Mouse (Mus musculus) adrenal gland, postnatal 14 days (tissue): ENCODE measurements at regions not wholly inside any gene's neighbourhood (a gene's known extent, or its start where the extent isn't known, plus 50 kb on each side); places are given as distances from the start of the nearest gene placed in this dataset.
A peak's percentile ranks its signal among the peaks of the same experiment; 100 is the strongest.
"Not testable (repeated sequence)": the region's sequence is repeated elsewhere in the genome, so short reads cannot be mapped to it uniquely, and the experiment has no call there.

ENCODE experiments used
- DNase-seq: peaks from one replicate; pipeline ENCODE4 v3.0.0; 2021; ENCODE audit warnings: mixed read lengths

DNA sequence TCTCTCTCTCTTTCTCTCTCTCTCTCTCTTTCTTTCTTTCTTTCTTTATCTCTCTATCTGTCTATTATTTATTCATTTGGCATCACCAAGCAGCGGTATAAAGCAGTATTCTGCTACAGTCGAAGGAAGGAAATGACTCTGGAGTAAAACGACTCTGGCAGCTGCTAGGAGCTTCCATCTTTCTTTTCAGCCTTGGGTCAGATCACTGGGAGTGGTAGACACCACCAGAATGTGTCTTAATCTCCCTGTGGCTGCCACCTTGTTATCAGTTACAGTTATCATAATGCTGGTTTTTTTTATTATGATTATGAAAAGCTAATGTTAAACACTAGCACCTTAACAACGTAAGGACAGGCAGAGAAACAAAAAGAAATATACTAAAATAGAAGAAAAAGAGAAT is 219.2 kb upstream of the Zpld1 start:
- no peak for DNase-seq

GRCm38 (mm10) chr16:55515228-55515696 is 217.5 kb upstream of the Zpld1 start:
- DNase-seq = no peak

GRCm38 (mm10) chr16:55514448-55515200 is 216.8 kb upstream of the Zpld1 start:
- DNase-seq = no peak

- DNase-seq = no peak
Observed at GRCm38 (mm10) chr16:55504796-55505413, 207.1 kb upstream of the Zpld1 start.

DNA sequence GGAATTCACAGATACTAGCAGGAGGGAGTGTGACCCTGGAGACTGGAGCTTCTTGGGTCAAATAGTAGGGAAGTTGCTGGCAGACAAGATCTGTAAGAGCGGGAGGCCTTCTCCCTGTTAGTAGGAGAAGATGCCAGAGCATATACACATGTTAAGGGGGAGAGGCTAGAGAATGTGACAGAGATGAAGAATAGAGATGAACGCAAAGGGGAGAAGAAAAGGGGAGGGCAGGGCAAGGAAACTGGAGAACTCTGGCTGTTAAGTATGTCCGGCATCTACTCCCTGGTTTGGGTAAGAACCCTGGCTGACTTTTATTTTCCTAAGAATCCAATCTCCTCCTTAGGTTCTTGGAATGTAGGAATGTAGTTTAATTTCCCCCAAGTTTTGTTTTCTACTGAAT is 206.5 kb upstream of the Zpld1 start:
- DNase-seq = no peak

DNA sequence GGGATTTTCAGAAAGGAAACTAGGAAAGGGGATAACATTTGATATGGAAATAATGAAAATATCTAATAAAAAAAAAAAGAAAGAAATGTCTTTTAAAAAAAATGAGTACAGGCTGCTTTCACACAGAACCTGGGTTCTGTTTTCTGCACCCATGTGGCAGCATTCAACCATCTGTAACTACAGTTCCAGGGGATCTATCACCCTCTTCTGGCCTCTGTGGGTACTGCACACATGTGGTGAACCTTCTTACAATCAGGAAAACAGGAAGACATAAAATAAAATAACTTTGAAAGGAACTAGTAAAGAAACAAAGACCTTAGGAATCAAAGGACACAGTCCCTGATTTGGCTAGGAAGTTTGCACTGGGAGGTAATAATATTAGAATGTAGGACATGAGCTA is 205.5 kb upstream of the Zpld1 start:
- no peak for DNase-seq

DNA sequence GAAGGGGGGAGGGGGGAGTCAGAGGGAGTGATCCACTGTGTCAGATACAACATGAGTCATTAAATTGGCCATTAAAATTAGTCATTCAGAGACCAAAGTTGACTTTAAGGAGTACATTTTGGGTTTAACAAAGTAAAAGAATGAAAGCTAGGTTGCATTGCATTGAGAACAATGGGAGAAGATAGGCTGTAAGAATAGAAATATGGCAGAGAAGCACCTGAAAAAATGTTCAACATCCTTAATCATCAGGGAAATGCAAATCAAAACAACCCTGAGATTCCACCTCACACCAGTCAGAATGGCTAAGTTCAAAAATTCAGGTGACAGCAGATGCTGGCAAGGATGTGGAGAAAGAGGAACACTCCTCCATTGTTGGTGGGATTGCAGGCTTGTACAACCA is 202.0 kb upstream of the Zpld1 start:
- not testable (repeated sequence) for DNase-seq

GRCm38 (mm10) chr16:55495051-55495450 is 197.3 kb upstream of the Zpld1 start:
- DNase-seq = no peak

- no peak for DNase-seq
Observed at GRCm38 (mm10) chr16:55494162-55494561, 196.4 kb upstream of the Zpld1 start.

GRCm38 (mm10) chr16:55492111-55492510 is 194.3 kb upstream of the Zpld1 start:
- peak; percentile 56 for DNase-seq

DNA sequence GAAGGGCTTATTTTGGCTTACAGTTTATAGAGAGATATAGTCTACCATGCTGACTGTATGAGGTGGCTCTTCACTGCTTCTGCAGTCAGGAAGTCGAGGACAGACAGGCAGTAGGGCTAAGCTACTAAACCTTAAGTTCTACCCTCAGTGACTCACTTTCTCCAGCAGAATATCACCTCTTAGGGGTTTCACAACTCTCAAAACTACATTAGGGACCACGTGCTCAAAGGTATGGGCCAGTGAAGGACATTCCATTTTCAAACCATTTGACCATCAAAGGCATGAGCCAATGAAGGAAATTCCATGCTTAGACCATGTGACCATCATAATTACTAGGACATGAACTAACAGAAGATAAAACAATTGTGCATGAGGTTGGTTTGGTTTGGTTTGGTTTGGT is 186.6 kb upstream of the Zpld1 start:
- DNase-seq = no peak

GRCm38 (mm10) chr16:55480745-55481144 is 183.0 kb upstream of the Zpld1 start:
- no peak for DNase-seq

DNA sequence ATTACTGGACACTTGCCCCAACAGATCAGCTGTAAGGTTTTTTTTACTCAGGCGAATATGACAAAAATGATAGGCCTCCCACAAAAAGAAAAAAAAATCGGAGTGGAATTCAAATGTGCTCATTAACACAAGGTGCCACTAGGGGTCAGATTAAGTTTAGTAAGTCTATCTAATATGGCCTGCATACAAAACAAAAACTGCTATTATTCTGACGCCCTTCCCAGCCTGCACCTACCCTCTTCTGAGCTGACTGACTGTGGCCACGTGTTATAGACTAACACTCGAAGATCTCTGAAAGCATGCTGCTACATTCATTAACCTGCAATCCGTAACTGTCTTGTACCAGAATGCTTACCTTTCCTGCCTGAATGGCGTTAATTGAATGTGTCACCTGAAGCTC is 182.5 kb upstream of the Zpld1 start:
- DNase-seq = no peak

GRCm38 (mm10) chr16:55476544-55477208 is 178.9 kb upstream of the Zpld1 start:
- DNase-seq = peak; percentile 34

DNA sequence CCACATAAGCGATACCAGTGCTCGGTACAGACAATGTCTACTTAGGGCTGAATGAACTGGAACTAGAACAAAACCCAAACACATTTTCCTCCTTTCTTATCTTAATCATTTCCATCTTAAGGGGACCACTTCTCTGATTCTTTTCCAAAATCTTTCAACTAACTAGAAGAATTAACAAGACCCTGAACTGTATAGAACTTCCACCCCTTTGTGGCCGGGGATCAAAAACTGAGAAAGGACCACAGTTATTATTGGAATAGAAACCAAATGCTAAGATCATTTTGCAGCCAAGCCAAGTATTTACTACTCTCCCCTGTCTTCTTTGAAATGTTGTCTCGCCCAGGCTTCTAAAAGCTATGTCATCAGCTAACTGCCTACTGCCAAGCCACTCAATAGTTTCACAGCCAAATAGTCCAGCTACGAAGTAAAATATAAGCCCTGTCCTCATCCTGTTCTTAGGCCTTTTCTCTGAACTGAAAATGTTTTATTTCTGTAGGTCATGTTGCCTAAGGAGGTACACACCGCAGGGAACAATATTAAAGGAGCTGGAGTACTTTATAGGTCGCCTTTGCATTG is 177.3 kb upstream of the Zpld1 start:
- no peak for DNase-seq

DNA sequence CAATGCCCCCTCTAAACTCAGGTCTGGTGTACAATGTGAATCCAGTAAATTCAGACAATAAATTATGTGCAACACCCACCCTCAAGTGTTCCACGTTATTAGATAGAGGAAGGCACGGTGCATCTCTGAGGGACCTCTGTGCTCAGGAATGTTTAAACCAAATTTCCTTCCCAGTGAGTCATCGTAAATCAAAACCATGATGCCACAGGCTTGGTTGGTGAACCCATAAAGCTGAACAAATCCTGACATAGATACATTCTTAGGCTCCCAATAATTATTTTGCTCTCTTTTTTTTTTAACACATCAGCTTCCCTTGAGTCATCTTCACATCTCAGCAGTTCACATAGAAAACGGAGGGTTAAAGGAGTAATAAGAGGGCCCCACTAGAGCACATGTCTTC is 173.6 kb upstream of the Zpld1 start:
- no peak for DNase-seq

- DNase-seq = no peak
Observed at GRCm38 (mm10) chr16:55470721-55471120, 172.9 kb upstream of the Zpld1 start.

DNA sequence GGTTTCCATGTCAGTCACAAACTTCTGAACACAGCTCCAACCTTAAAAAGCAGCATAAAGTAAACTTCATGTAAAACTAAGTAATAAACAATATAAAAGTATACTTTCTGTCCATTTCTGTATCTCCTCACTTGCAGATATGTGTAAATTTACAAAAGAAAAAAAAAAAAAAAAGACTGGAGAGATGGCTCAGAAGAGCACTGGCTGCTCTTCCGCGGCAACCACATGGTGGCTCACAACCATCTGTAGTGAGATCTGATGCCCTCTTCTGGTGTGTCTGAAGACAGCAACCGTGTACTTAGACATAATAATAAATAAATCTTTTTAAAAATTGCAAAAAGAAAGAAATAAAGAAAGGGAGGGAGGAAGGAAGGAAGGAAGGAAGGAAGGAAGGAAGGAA is 171.9 kb upstream of the Zpld1 start:
- DNase-seq = no peak

GRCm38 (mm10) chr16:55468833-55469458 is 171.2 kb upstream of the Zpld1 start:
- peak; percentile 88 for DNase-seq

- peak; percentile 24 for DNase-seq
Observed at GRCm38 (mm10) chr16:55460519-55460918, 162.7 kb upstream of the Zpld1 start.

DNA sequence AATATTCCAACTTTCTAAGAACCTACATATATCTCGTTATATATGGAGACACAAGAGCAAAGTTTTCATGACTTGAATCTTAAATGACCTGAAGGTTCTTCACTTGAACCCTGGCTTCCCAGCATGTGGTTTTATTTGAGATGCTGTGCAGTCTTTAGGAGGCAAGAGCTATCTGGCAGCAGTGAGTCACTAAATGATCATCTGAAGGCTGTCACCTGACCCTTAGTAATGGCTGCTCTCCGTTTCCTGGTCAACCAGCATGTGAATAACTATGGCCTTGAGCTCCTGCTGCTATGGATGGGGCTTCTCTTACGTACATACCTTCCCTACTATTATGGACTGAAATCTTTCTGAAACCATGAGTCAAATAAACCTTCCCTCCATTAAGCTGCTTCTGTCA is 149.8 kb upstream of the Zpld1 start:
- DNase-seq = no peak

DNA sequence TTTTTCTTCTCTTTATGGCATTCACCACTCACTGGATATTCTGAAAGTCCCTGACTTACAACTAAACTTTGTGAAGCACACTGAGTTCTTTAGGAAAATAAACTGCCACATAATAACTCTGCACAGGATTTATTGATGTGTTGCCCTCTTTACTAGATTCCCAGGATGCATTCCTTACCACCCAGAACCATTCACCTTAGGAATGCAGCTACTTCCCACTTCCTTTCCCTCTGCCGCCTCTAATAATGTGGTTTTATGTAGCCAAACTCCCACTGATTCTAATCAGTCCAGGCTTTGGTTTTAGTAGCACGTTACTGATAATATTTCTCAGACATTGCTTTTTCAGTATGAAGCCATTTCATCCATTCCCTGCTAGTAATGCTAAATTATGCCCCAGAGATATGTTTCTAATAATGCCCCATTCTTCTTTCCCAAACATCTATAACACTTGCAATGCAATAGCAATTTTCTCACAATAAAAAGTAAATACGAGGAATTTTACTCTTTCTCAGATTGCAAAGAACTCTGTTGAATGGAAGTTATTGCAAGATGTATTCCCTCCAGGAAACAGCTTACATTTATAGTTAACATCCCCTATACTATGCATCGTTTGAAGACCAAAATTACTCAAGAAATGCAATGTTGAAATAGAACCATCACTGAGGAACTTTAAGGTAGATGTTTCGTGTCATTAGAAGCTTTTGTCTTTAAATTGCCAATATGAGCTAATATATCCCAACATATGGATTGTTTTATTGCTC is 145.2 kb upstream of the Zpld1 start:
- no peak for DNase-seq
